8 mouse cellular contexts compared by ENCODE assay signal in genomic region chr19:53809185-53809861, GRCm38 (mm10).
A peak's percentile ranks its signal among the peaks of the same experiment; 100 is the strongest.
DNase-seq lines count a peak whose midpoint lies in the region; ATAC-seq and TF ChIP-seq lines count a peak whose summit lies in the region.

No protein-coding gene starts in this region.

- no peaks in the 10 kb centered on the region for H3K9me3 ChIP-seq in intestine, postnatal 0 days (ENCODE audit: control insufficient read depth)

- H3K4me3 ChIP-seq in cortical plate, adult 2 months (ENCODE audit: insufficient read depth, low read length) = no peak overlapping the region
- no peak overlapping the region for H3K4me3 ChIP-seq in intestine, postnatal 0 days (ENCODE audit: low read depth, low read length)
- no peak overlapping the region for H3K4me3 ChIP-seq in olfactory bulb, adult 2 months (ENCODE audit: insufficient read depth, low read depth, low read length)

- H3K27ac ChIP-seq in cortical plate, adult 2 months (ENCODE audit: insufficient read depth, low read length) = peak overlapping the region; percentile 10; the same call in 1 of the 2 replicates
- H3K27ac ChIP-seq in intestine, postnatal 0 days (ENCODE audit: low read depth, low read length) = no peak overlapping the region
- H3K27ac ChIP-seq in olfactory bulb, adult 2 months (ENCODE audit: insufficient read depth, low read depth, low read length) = peak overlapping the region; percentile 77

- H3K36me3 ChIP-seq in intestine, postnatal 0 days (ENCODE audit: control insufficient read depth, insufficient read depth) = no peaks in the 10 kb centered on the region; the same call in 1 of the 2 replicates

- H3K27me3 ChIP-seq in intestine, postnatal 0 days (replicated peaks; ENCODE audit: control insufficient read depth, insufficient read depth, low read length) = no peaks in the 10 kb centered on the region

- TF ChIP-seq POLR2A in cortical plate, adult 2 months (IDR thresholded peaks at IDR 0.05; ENCODE audit: extremely low read depth, insufficient read depth, low read length) = no peak
- TF ChIP-seq POLR2A in olfactory bulb, adult 2 months (IDR thresholded peaks at IDR 0.05; ENCODE audit: insufficient read depth, low read depth, low read length) = no peak

- no peak for TF ChIP-seq CTCF in cortical plate, adult 2 months (IDR thresholded peaks at IDR 0.05; ENCODE audit: extremely low read depth, insufficient read depth, low read length)
- TF ChIP-seq CTCF in intestine, postnatal 0 days (IDR thresholded peaks at IDR 0.05; ENCODE audit: low read depth) = no peak
- no peak for TF ChIP-seq CTCF in olfactory bulb, adult 2 months (IDR thresholded peaks at IDR 0.05; ENCODE audit: insufficient read depth, low read depth, low read length)

- peaks cover 16% of the 10 kb centered on the region for H3K4me1 ChIP-seq in cortical plate, adult 2 months (ENCODE audit: control insufficient read depth, insufficient read depth, low read length)
- H3K4me1 ChIP-seq in intestine, postnatal 0 days (replicated peaks; ENCODE audit: control insufficient read depth, insufficient read depth, low read length) = no peaks in the 10 kb centered on the region
- H3K4me1 ChIP-seq in olfactory bulb, adult 2 months (ENCODE audit: control insufficient read depth, insufficient read depth, low read length) = peaks cover 41% of the 10 kb centered on the region

- ATAC-seq in intestine, postnatal 0 days = 0 out of 2 replicates have a peak, but pooled peaks have one; percentile 18
- no peak for ATAC-seq in activated CD4-positive, CD25-positive, alpha-beta regulatory T cell, adult 4 months

- peak; percentile 73 for DNase-seq in layer of hippocampus, adult 9-11 months
- no peak for DNase-seq in layer of hippocampus, adult 8-10 months (ENCODE audit: low spot score in 2 of 2)
- DNase-seq in natural killer cell, adult 2 months (ENCODE audit: low spot score in 2 of 2) = no peak
- no peak for DNase-seq in MN1 (ENCODE audit: low spot score)

- H3K4me2 ChIP-seq in intestine, postnatal 0 days (replicated peaks; ENCODE audit: low read depth) = no peak overlapping the region

- no peak overlapping the region for H3K9ac ChIP-seq in intestine, postnatal 0 days (ENCODE audit: low read depth, low read length)

- WGBS in intestine, postnatal 0 days = 48% methylated on average over 7 of the region's 7 CpGs
- 50% methylated on average over 7 of the region's 7 CpGs for WGBS in olfactory bulb, adult 2 months
